8 mouse cellular contexts compared by ENCODE assay signal in the genomic region with DNA sequence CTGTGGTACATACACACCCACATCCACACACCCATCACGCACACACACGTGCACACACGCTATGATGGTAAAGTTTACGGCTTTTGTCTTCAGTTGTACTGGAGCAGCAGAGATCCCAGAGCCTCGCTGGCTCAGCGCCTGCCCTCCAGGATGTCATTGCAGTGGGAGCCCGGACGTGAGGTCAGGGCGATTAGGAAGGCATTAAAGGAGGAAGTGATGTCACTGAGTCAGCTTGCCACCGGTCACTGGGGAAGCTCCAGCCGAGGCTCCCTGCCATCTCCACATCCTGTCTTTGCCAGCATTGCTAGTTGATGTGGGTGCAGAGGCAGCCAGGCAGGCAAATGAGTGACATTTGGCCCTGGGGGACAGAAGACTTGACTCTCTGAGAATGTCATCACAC.
DNase-seq lines count a peak whose midpoint lies in the region; ATAC-seq and TF ChIP-seq lines count a peak whose summit lies in the region.

No protein-coding gene starts in this region.

- TF ChIP-seq POLR2A in bone marrow macrophage, adult 2 months (IDR thresholded peaks at IDR 0.05; ENCODE audit: borderline replicate concordance, low read depth, low read length): no peak

- peak overlapping the region; percentile 63 for H3K4me3 ChIP-seq in bone marrow macrophage, adult 2 months (ENCODE audit: insufficient read depth, low read length)
- peak overlapping the region in 1 of 2 experiments; percentile 12; a peak in 1 of 4 replicates for H3K4me3 ChIP-seq in liver, embryonic 14.5 days (ENCODE audit: insufficient read depth in 1 of 2, low read depth in 2 of 2, low read length in 2 of 2)

- no peak for TF ChIP-seq CTCF in bone marrow macrophage, adult 2 months (IDR thresholded peaks at IDR 0.05; ENCODE audit: low read depth, low read length)
- TF ChIP-seq CTCF in liver, embryonic 14.5 days (IDR thresholded peaks at IDR 0.05; ENCODE audit: low read depth): no peak; the same call in 1 of the 2 replicates

- WGBS in liver, embryonic 14.5 days (ENCODE audit: insufficient replicate concordance): 33% methylated on average over 11 of the region's 11 CpGs

- H3K9ac ChIP-seq in liver, embryonic 14.5 days (replicated peaks): no peak overlapping the region

- H3K9me3 ChIP-seq in liver, embryonic 14.5 days (ENCODE audit: control insufficient read depth, low read length): no peaks in the 10 kb centered on the region

- peaks cover 5% of the 10 kb centered on the region for H3K4me1 ChIP-seq in bone marrow macrophage, adult 2 months (ENCODE audit: control insufficient read depth, insufficient read depth, low read length)
- H3K4me1 ChIP-seq in liver, embryonic 14.5 days (replicated peaks; ENCODE audit: control insufficient read depth in 2 of 2, insufficient read depth in 2 of 2, low read length in 1 of 2): peaks cover 0 to 3% of the 10 kb centered on the region in 2 experiments; a peak in 2 of 4 replicates

- peak; percentile 88 for ATAC-seq in CD4-positive, CD25-positive, alpha-beta regulatory T cell, adult 4 months
- ATAC-seq in liver, embryonic 14.5 days (ENCODE audit: insufficient read depth): 0 out of 2 replicates have a peak, but pooled peaks have one; percentile 33

- no peaks in the 10 kb centered on the region for H3K36me3 ChIP-seq in liver, embryonic 14.5 days (replicated peaks; ENCODE audit: control insufficient read depth, insufficient read depth, low read depth)

- DNase-seq in heart, postnatal 10 days: peak; percentile 85
- peak in 2 of 3 experiments; percentile 22 to 29 for DNase-seq in liver, embryonic 14.5 days (ENCODE audit: low read depth in 3 of 3, low spot score in 3 of 3)
- DNase-seq in spleen, adult 18-20 months: peak; percentile 48 to 59
- no peak for DNase-seq in right cerebral cortex, postnatal 36 days (ENCODE audit: low spot score in 2 of 2)
- no peak for DNase-seq in left cerebral cortex, adult 18-20 months (ENCODE audit: low spot score in 2 of 2)
- DNase-seq in left cerebral cortex, postnatal 36 days (ENCODE audit: low spot score in 2 of 2): no peak

- peak overlapping the region; percentile 47 for H3K4me2 ChIP-seq in liver, embryonic 14.5 days (ENCODE audit: low read depth)

- intact Hi-C loops in heart, postnatal 10 days (cut with DNase I): no loop called here
- intact Hi-C loops in left cerebral cortex, postnatal 36 days (cut with DNase I): no loop called here

- H3K27ac ChIP-seq in bone marrow macrophage, adult 2 months (ENCODE audit: insufficient read depth, low read depth, low read length): peak overlapping the region; percentile 62
- H3K27ac ChIP-seq in liver, embryonic 14.5 days: no peak overlapping the region

- no peaks in the 10 kb centered on the region for H3K27me3 ChIP-seq in liver, embryonic 14.5 days (ENCODE audit: control insufficient read depth, insufficient read depth, low read length)

- TF ChIP-seq EP300 in liver, embryonic 14.5 days (IDR thresholded peaks at IDR 0.05; ENCODE audit: low read depth): no peak

Comparison
In these comparisons a context has a peak if more than half of its experiments do, and no peak if none do; other contexts are left out.
1. DNase-seq: peak in heart, postnatal 10 days (2 of 2), liver, embryonic 14.5 days (2 of 3) and spleen, adult 18-20 months (2 of 2); none in right cerebral cortex, postnatal 36 days (0 of 2), left cerebral cortex, adult 18-20 months (0 of 2) and left cerebral cortex, postnatal 36 days (0 of 2).